Mouse (Mus musculus) liver, embryonic 14.5 days (tissue): ENCODE measurements around the gene Asna1. TPM values are rescaled to one million over a fixed set of nuclear protein-coding genes. Genes with fewer than 3 reads are reported as not detected.

ENCODE experiments used
- ATAC-seq: fragments of 200-750 bp; cut with Nextera tagmentation; 2 replicates; pipeline ENCODE4 v1.8.0; 2017; ENCODE audit warnings: moderate number of reproducible peaks, mild to moderate bottlenecking, moderate library complexity; ENCODE audit not compliant: insufficient read depth
- DNase-seq, 3 experiments: peaks; one replicate each; pipeline ENCODE4 v3.0.0-alpha.2; 2012 to 2013; ENCODE audit warnings: low read depth in 3 of 3, low spot score in 3 of 3
- H3K27ac ChIP-seq: fragments of 300-500 bp; sonication (generic); 2 replicates; pipeline ENCODE4 v1.5.1; 2014; ENCODE audit warnings: moderate library complexity, mild to moderate bottlenecking, control low read depth, inconsistent platforms
- H3K27me3 ChIP-seq: fragments of 300-500 bp; sonication (generic); 2 replicates; pipeline ENCODE4 v1.6.1; 2014; ENCODE audit warnings: mild to moderate bottlenecking, low read length, moderate library complexity; ENCODE audit not compliant: control insufficient read depth, insufficient read depth
- H3K36me3 ChIP-seq: fragments of 300-500 bp; sonication (generic); replicated peaks from 2 replicates; pipeline ENCODE4 v1.6.1; 2014; ENCODE audit warnings: low read depth; ENCODE audit not compliant: control insufficient read depth, insufficient read depth
- H3K4me1 ChIP-seq, 2 experiments: fragments of 200-500 bp in 1 of 2; fragments of 300-500 bp in 1 of 2; sonication (generic) in 1 of 2; replicated peaks; 2 replicates each; pipeline ENCODE4 v1.6.1; 2012 to 2014; ENCODE audit warnings: antibody characterized with exemption in 1 of 2, inconsistent platforms in 1 of 2, low read length in 1 of 2; ENCODE audit not compliant: control insufficient read depth in 2 of 2, insufficient read depth in 2 of 2
- H3K4me2 ChIP-seq: fragments of 300-500 bp; sonication (generic); 2 replicates; pipeline ENCODE4 v1.6.1; 2014; ENCODE audit warnings: low read depth, mild to moderate bottlenecking, control low read depth, moderate library complexity
- H3K4me3 ChIP-seq, 2 experiments: fragments of 200-500 bp in 1 of 2; fragments of 300-500 bp in 1 of 2; sonication (generic) in 1 of 2; 2 replicates each; pipeline ENCODE4 v1.5.1; 2012 to 2014; ENCODE audit warnings: low read depth in 2 of 2, low read length in 2 of 2, mild to moderate bottlenecking in 2 of 2, control low read depth in 1 of 2, inconsistent platforms in 1 of 2, moderate library complexity in 1 of 2; ENCODE audit not compliant: insufficient read depth in 1 of 2
- H3K9ac ChIP-seq: fragments of 300-500 bp; sonication (generic); replicated peaks from 2 replicates; pipeline ENCODE4 v1.6.1; 2014; ENCODE audit warnings: mild to moderate bottlenecking, control low read depth, moderate library complexity
- H3K9me3 ChIP-seq: fragments of 300-500 bp; sonication (generic); 2 replicates; pipeline ENCODE4 v1.6.1; 2016; ENCODE audit warnings: low read length, mixed read lengths; ENCODE audit not compliant: control insufficient read depth
- CTCF ChIP-seq: IDR thresholded peaks from 2 replicates; pipeline ENCODE4 v1.5.1; 2016; ENCODE audit warnings: antibody characterized with exemption, low read depth, control low read depth
- EP300 ChIP-seq: IDR thresholded peaks from 2 replicates; pipeline ENCODE4 v1.6.1; 2016; ENCODE audit warnings: antibody characterized with exemption, low read depth
- WGBS: fragments of 180-500 bp; shearing (Covaris S2); extraction: QIAGEN DNeasy Blood & Tissue Kit; methylation state at CpG from one replicate; pipeline ENCODE4 v1.1.7; 2014; ENCODE audit not compliant: insufficient replicate concordance; 5-methylcytosine and 5-hydroxymethylcytosine counted together
- polyA plus RNA-seq, 2 experiments: library from polyadenylated mRNA; depleted of rRNA in 1 of 2; stranded (reverse) in 1 of 2; unstranded in 1 of 2; fragments of >200 nt; fragmentation: Nextera tagmentation in 1 of 2; extraction: Ambion mirVana in 1 of 2; gene quantifications; 2 replicates each; pipeline versions ENCODE4 v1.2.1 to v1.2.3; 2012 to 2014

Gene Asna1
- polyA plus RNA-seq, 2 experiments = 56.9 to 85.3 TPM

GRCm38 (mm10) chr8:85037366-85037680 is 12.2 kb upstream of the Asna1 start:
- Histone ChIP-seq H3K4me1 (peaks cover 15 to 18% of the 10 kb centered on the region in 2 experiments), H3K4me3 (peak overlapping the region; percentile 79 to 90), H3K9ac (peak overlapping the region; percentile 88), H3K4me2 (peak overlapping the region; percentile 98), H3K9me3 (no peaks in the 10 kb centered on the region), H3K36me3 (peaks cover 36% of the 10 kb centered on the region), H3K27ac (peak overlapping the region; percentile 72), H3K27me3 (no peaks in the 10 kb centered on the region)
- under 1% methylated on average over 14 of the region's 14 CpGs for WGBS
- DNase-seq (no peak), ATAC-seq (peak; percentile 27)
- no peak for TF ChIP-seq CTCF
- no peak for TF ChIP-seq EP300

- ATAC-seq (peak; percentile 87), DNase-seq (peak; percentile 95 to 97 (median 96))
- peak within 1 kb of the TSS; percentile 79 to 91 for H3K4me3 ChIP-seq
- peak within 1 kb of the TSS; percentile 75 for H3K27ac ChIP-seq
- H3K9me3 ChIP-seq = no peaks in the 10 kb centered on the region
- TF ChIP-seq EP300 = no peak
- H3K9ac ChIP-seq = peak within 1 kb of the TSS; percentile 88
- H3K4me1 ChIP-seq = peaks cover 15 to 18% of the 10 kb centered on the region in 2 experiments
- H3K36me3 ChIP-seq = peaks cover 35% of the 10 kb centered on the region
- H3K27me3 ChIP-seq = no peaks in the 10 kb centered on the region
- under 1% methylated on average over 59 of the region's 59 CpGs for WGBS
- H3K4me2 ChIP-seq = peak within 1 kb of the TSS; percentile 98
These were observed 11.8 kb upstream of the Asna1 start, which contains the start of gene Tnpo2 for GRCm38 (mm10) chr8:85036718-85037365. Gene Tnpo2, plus strand, starts transcription at chr8:85036915.

GRCm38 (mm10) chr8:85036381-85036717 is 11.3 kb upstream of the Asna1 start:
- peak overlapping the region; percentile 98 for H3K4me2 ChIP-seq
- 0% methylated on average over 9 of the region's 9 CpGs for WGBS
- peak overlapping the region; percentile 79 to 91 for H3K4me3 ChIP-seq
- H3K9ac ChIP-seq = peak overlapping the region; percentile 75
- ATAC-seq = peak; percentile 34
- no peaks in the 10 kb centered on the region for H3K27me3 ChIP-seq
- peak overlapping the region; percentile 75 for H3K27ac ChIP-seq
- H3K36me3 ChIP-seq = peaks cover 34% of the 10 kb centered on the region
- H3K4me1 ChIP-seq = peaks cover 15 to 18% of the 10 kb centered on the region in 2 experiments
- no peaks in the 10 kb centered on the region for H3K9me3 ChIP-seq
- TF ChIP-seq EP300 (no peak), CTCF (no peak)
- DNase-seq = no peak

GRCm38 (mm10) chr8:85035728-85036310 is 10.7 kb upstream of the Asna1 start:
- H3K27me3 ChIP-seq = no peaks in the 10 kb centered on the region
- peaks cover 15 to 18% of the 10 kb centered on the region in 2 experiments for H3K4me1 ChIP-seq
- peak overlapping the region; percentile 79 to 91 for H3K4me3 ChIP-seq
- peaks cover 33% of the 10 kb centered on the region for H3K36me3 ChIP-seq
- peak overlapping the region; percentile 98 for H3K4me2 ChIP-seq
- DNase-seq (peak in 1 of 3 experiments; percentile 31), ATAC-seq (peak; percentile 4; the same call in 1 of the 2 replicates)
- under 1% methylated on average over 15 of the region's 15 CpGs for WGBS
- no peaks in the 10 kb centered on the region for H3K9me3 ChIP-seq
- H3K27ac ChIP-seq = peak overlapping the region; percentile 75
- TF ChIP-seq CTCF (no peak), EP300 (no peak)
- H3K9ac ChIP-seq = peak overlapping the region; percentile 75

- TF ChIP-seq CTCF (no peak), EP300 (no peak)
- peak overlapping the region; percentile 79 to 91 for H3K4me3 ChIP-seq
- no peak for DNase-seq
- 2% methylated on average over 12 of the region's 12 CpGs for WGBS
- no peaks in the 10 kb centered on the region for H3K27me3 ChIP-seq
- H3K36me3 ChIP-seq = peaks cover 32% of the 10 kb centered on the region
- H3K9ac ChIP-seq = peak overlapping the region; percentile 75
- peak overlapping the region; percentile 75 for H3K27ac ChIP-seq
- ATAC-seq = no peak
- peak overlapping the region; percentile 98 for H3K4me2 ChIP-seq
- no peaks in the 10 kb centered on the region for H3K9me3 ChIP-seq
- peaks cover 15 to 18% of the 10 kb centered on the region in 2 experiments for H3K4me1 ChIP-seq
These were observed 10.2 kb upstream of the Asna1 start for GRCm38 (mm10) chr8:85035165-85035727.
